Mouse (Mus musculus): Measurements from ENCODE around the gene Cd82.

DNA sequence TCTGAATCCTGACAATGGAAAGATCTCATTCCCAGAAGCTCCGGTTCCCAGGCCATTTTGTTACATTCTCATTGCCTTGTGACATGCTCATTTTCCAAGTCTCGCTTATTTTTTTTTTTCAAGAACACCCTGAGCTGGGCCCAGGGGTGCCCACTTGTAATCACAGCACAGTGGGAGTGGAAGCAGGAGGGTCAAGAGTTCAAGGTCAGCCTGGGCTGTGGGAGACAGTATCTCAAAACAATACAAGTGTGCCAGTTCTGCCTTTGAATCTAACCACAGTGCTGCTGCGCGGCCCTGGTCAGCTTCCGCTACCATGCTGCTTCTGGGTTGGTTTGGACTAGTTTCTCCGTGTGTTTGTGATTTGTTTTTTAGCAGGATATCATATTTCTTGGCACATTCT, 59.7 kb downstream of the Cd82 start:
- no peak for TF ChIP-seq CEBPB (IDR thresholded peaks at IDR 0.05; ENCODE audit: insufficient read depth, poor library complexity, severe bottlenecking)
- no peak for TF ChIP-seq USF1 (IDR thresholded peaks at IDR 0.05; ENCODE audit: low read depth)
- TF ChIP-seq POLR2A (IDR thresholded peaks at IDR 0.05; ENCODE audit: insufficient read length, low read depth): no peak
- TF ChIP-seq E2F4 (IDR thresholded peaks at IDR 0.05; ENCODE audit: insufficient read depth): no peak
- no peak for TF ChIP-seq REST (IDR thresholded peaks at IDR 0.05; ENCODE audit: insufficient read depth, insufficient read length)
- TF ChIP-seq TCF12 (IDR thresholded peaks at IDR 0.05; ENCODE audit: insufficient read depth, poor library complexity, severe bottlenecking): no peak

Measured in myocyte (in vitro differentiated cells).